Mouse (Mus musculus): ENCODE results near the gene Rcvrn. TPM values are rescaled to one million over a fixed set of nuclear protein-coding genes. Genes with fewer than 3 reads are reported as not detected.

Rcvrn gene
- total RNA-seq, 2 experiments from 2014 or later: not detected

DNA sequence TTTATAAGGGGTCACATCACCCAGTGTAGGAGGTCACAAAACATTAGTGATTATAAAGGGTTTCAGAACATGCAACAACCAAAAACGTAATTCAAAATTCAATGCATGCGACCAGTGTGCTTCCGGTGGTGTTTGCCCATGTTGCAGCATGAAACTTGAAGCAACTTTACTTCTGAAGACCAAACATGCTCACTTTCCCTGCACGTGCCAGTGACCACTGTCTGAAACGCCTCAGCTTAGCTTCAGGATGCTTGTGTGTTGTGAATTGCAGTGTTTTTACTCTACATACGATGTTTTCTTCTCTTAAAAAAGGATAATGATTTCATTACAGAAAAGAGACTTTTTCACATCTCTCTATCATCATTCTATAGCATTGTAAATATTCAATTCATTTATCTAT is 43.2 kb downstream of the Rcvrn start:
- ATAC-seq (replicated peaks; ENCODE audit: low FRiP score, poor library complexity, severe bottlenecking): no peak

GRCm38 (mm10) chr11:67738846-67739490 is 43.8 kb downstream of the Rcvrn start:
- no peak for ATAC-seq (replicated peaks; ENCODE audit: low FRiP score, poor library complexity, severe bottlenecking)

DNA sequence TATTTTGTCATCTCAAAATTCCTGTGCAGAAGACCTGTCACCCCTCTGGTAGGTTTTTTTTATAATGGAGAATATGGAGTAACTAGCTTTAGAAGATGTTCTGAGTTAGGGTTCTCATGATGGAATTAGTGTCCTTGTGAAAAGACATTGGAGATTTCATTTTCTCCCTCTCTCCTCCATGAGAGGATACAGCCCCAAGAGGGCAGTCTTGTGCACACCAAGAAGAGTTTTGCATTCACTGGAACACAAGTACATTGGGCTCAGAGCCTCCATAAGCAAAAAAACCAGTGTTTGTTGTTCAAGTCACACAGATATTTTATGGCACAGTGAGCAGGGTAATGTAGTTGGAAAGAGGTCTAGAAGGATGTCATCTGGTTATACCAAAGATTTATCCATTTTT is 46.4 kb downstream of the Rcvrn start:
- ATAC-seq (replicated peaks; ENCODE audit: low FRiP score, poor library complexity, severe bottlenecking): no peak

Other genes starting within 250 kb of the Rcvrn start
- gene Gas7, start 239.9 kb upstream of the Rcvrn start, total RNA-seq (2015; ENCODE audit: low replicate concordance): 10.5 and 14.3 TPM in 2 replicates
- 6.0 and 6.4 TPM in 2 replicates for gene Gas7, start 239.9 kb upstream of the Rcvrn start, total RNA-seq (2017; ENCODE audit: low replicate concordance)
- not detected in 2 replicates for gene Glp2r, start 75.8 kb downstream of the Rcvrn start, total RNA-seq (2015; ENCODE audit: low replicate concordance)
- not detected in 2 replicates for gene Glp2r, start 75.8 kb downstream of the Rcvrn start, total RNA-seq (2017; ENCODE audit: low replicate concordance)
- not detected in 2 replicates for gene Gsg1l2, start 79.3 kb downstream of the Rcvrn start, total RNA-seq (2015; ENCODE audit: low replicate concordance)
- not detected in 2 replicates for gene Gsg1l2, start 79.3 kb downstream of the Rcvrn start, total RNA-seq (2017; ENCODE audit: low replicate concordance)
- not detected in 2 replicates for gene Dhrs7c, start 102.9 kb downstream of the Rcvrn start, total RNA-seq (2015; ENCODE audit: low replicate concordance)
- not detected in 2 replicates for gene Dhrs7c, start 102.9 kb downstream of the Rcvrn start, total RNA-seq (2017; ENCODE audit: low replicate concordance)
- gene Usp43, start 226.8 kb downstream of the Rcvrn start, total RNA-seq (2015; ENCODE audit: low replicate concordance): not detected in 2 replicates
- gene Usp43, start 226.8 kb downstream of the Rcvrn start, total RNA-seq (2017; ENCODE audit: low replicate concordance): not detected in 2 replicates

Data from erythroid progenitor cell, adult 5-6 weeks (primary cell).